ENCODE assay signal across 15 mouse cellular contexts in the genomic region with DNA sequence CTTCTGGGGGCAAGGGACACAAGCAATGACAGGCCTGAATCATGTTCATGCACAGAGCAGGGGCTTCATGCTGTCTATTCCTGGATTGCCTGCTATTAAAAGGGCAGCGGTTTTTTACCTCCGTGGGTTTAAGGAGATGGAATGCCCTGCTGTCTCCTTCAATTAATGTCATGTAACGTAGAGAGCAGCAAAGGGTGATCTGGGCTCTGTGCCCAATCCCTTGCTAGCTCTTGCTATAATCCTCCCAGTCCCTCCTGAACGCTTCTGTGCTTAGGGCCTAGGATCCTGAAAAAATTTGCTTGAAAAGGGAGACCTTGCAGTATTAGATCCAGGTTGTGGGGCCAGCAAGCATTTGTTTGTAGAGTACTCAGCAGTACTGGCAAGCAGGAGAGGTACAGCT. TPM values are rescaled to one million over a fixed set of nuclear protein-coding genes. Genes with fewer than 3 reads are reported as not detected.
A peak's percentile ranks its signal among the peaks of the same experiment; 100 is the strongest.
DNase-seq lines count a peak whose midpoint lies in the region; ATAC-seq and TF ChIP-seq lines count a peak whose summit lies in the region.
"Had no signal": no experiment of that assay in that cellular context is flagged by ENCODE, and none has a peak within 500 bp of the region (broad histone marks: within the 10 kb centered on the region; RNA-seq: fewer than 3 reads in every experiment).

No protein-coding gene starts in this region.

- 23% methylated on average over 4 of the region's 4 CpGs for WGBS in midbrain, embryonic 12.5 days
- 54% methylated on average over 4 of the region's 4 CpGs for WGBS in midbrain, embryonic 10.5 days
- WGBS in forebrain, postnatal 0 days = 8% methylated on average over 4 of the region's 4 CpGs
- WGBS in liver, postnatal 0 days (ENCODE audit: insufficient replicate concordance) = 66% methylated on average over 4 of the region's 4 CpGs

- no peak for TF ChIP-seq CTCF in forebrain, postnatal 0 days (IDR thresholded peaks at IDR 0.05; ENCODE audit: low read depth)
- no peak for TF ChIP-seq CTCF in liver, postnatal 0 days (IDR thresholded peaks at IDR 0.05; ENCODE audit: low read depth)

- no peak overlapping the region for H3K9ac ChIP-seq in midbrain, embryonic 12.5 days (replicated peaks)
- H3K9ac ChIP-seq in forebrain, postnatal 0 days = no peak overlapping the region
- no peak overlapping the region for H3K9ac ChIP-seq in liver, postnatal 0 days (replicated peaks)
- H3K9ac ChIP-seq: limb, embryonic 15.5 days; stomach, embryonic 15.5 days had no signal

- no peak for TF ChIP-seq EP300 in liver, postnatal 0 days (IDR thresholded peaks at IDR 0.05; ENCODE audit: low read depth)

- peak; percentile 39 to 60 for DNase-seq in cerebellum, postnatal 14 days
- DNase-seq in cerebellum, adult 8-10 months = no peak
- no peak for DNase-seq in midbrain, embryonic 10.5 days (ENCODE audit: low spot score)
- DNase-seq in forebrain, postnatal 0 days = peak; percentile 27
- peak; percentile 94 for DNase-seq in retina, adult 2 months (ENCODE audit: low read depth, low spot score)
- DNase-seq in liver, postnatal 0 days = no peak
- DNase-seq: gastrocnemius, postnatal 36 days; layer of hippocampus, postnatal 36 days; thymus, postnatal 25 days had no signal

- H3K9me3 ChIP-seq in midbrain, embryonic 12.5 days = no peaks in the 10 kb centered on the region
- no peaks in the 10 kb centered on the region for H3K9me3 ChIP-seq in midbrain, embryonic 10.5 days (replicated peaks)
- H3K9me3 ChIP-seq in forebrain, postnatal 0 days (ENCODE audit: low read length) = no peaks in the 10 kb centered on the region
- H3K9me3 ChIP-seq in liver, postnatal 0 days (ENCODE audit: low read length) = no peaks in the 10 kb centered on the region
- H3K9me3 ChIP-seq: limb, embryonic 15.5 days; stomach, embryonic 15.5 days had no signal

- H3K4me2 ChIP-seq in midbrain, embryonic 12.5 days (replicated peaks) = no peak overlapping the region
- H3K4me2 ChIP-seq in forebrain, postnatal 0 days (ENCODE audit: low read depth) = no peak overlapping the region
- no peak overlapping the region for H3K4me2 ChIP-seq in liver, postnatal 0 days (ENCODE audit: low read depth, low read length)
- H3K4me2 ChIP-seq: limb, embryonic 15.5 days; stomach, embryonic 15.5 days had no signal

- ATAC-seq in midbrain, embryonic 12.5 days (ENCODE audit: low FRiP score, low read depth) = no peak
- ATAC-seq in forebrain, postnatal 0 days = no peak
- ATAC-seq in erythroblast, adult 5-6 weeks (replicated peaks; ENCODE audit: low FRiP score, poor library complexity, severe bottlenecking) = no peak
- ATAC-seq in liver, postnatal 0 days = no peak

- no peaks in the 10 kb centered on the region for H3K27me3 ChIP-seq in midbrain, embryonic 12.5 days
- H3K27me3 ChIP-seq in midbrain, embryonic 10.5 days (ENCODE audit: low read depth, poor library complexity, severe bottlenecking) = no peaks in the 10 kb centered on the region
- no peaks in the 10 kb centered on the region for H3K27me3 ChIP-seq in forebrain, postnatal 0 days (ENCODE audit: insufficient read depth, low read length)
- no peaks in the 10 kb centered on the region for H3K27me3 ChIP-seq in liver, postnatal 0 days (ENCODE audit: insufficient read depth, low read length)
- H3K27me3 ChIP-seq: limb, embryonic 15.5 days; stomach, embryonic 15.5 days had no signal

- H3K27ac ChIP-seq in midbrain, embryonic 12.5 days (replicated peaks) = peak overlapping the region; percentile 58
- no peak overlapping the region for H3K27ac ChIP-seq in midbrain, embryonic 10.5 days (replicated peaks)
- peak overlapping the region; percentile 40; the same call in 1 of the 2 replicates for H3K27ac ChIP-seq in forebrain, postnatal 0 days (ENCODE audit: low read depth, low read length)
- H3K27ac ChIP-seq in liver, postnatal 0 days (ENCODE audit: low read depth) = no peak overlapping the region
- H3K27ac ChIP-seq: kidney, postnatal 0 days; limb, embryonic 15.5 days; stomach, embryonic 15.5 days had no signal

- H3K36me3 ChIP-seq in midbrain, embryonic 12.5 days = no peaks in the 10 kb centered on the region
- no peaks in the 10 kb centered on the region for H3K36me3 ChIP-seq in midbrain, embryonic 10.5 days
- H3K36me3 ChIP-seq in forebrain, postnatal 0 days (ENCODE audit: insufficient read depth) = no peaks in the 10 kb centered on the region
- H3K36me3 ChIP-seq in liver, postnatal 0 days (replicated peaks; ENCODE audit: insufficient read depth, low read length) = no peaks in the 10 kb centered on the region
- H3K36me3 ChIP-seq: limb, embryonic 15.5 days; stomach, embryonic 15.5 days had no signal

- H3K4me1 ChIP-seq in midbrain, embryonic 12.5 days = peaks cover 5% of the 10 kb centered on the region
- H3K4me1 ChIP-seq in midbrain, embryonic 10.5 days = peaks cover 7% of the 10 kb centered on the region
- H3K4me1 ChIP-seq in forebrain, postnatal 0 days (ENCODE audit: insufficient read depth) = no peaks in the 10 kb centered on the region
- H3K4me1 ChIP-seq in liver, postnatal 0 days (ENCODE audit: insufficient read depth) = peaks cover 6% of the 10 kb centered on the region
- H3K4me1 ChIP-seq: limb, embryonic 15.5 days; stomach, embryonic 15.5 days had no signal

- H3K4me3 ChIP-seq in midbrain, embryonic 12.5 days = no peak overlapping the region
- no peak overlapping the region for H3K4me3 ChIP-seq in midbrain, embryonic 10.5 days
- no peak overlapping the region for H3K4me3 ChIP-seq in forebrain, postnatal 0 days (ENCODE audit: low read depth, low read length)
- H3K4me3 ChIP-seq in liver, postnatal 0 days (ENCODE audit: low read depth, low read length) = no peak overlapping the region
- H3K4me3 ChIP-seq: limb, embryonic 15.5 days; myocyte; stomach, embryonic 15.5 days had no signal

RNA-seq across cellular contexts. Expression of gene Dhx8, which starts 14.4 kb away (rescaled TPM):
- 46.9 and 48.0 TPM in 2 replicates for polyA plus RNA-seq in midbrain, embryonic 12.5 days (2016; fragmentation: Nextera tagmentation; extraction: Ambion mirVana)
- 40.0 and 44.0 TPM in 2 replicates for polyA plus RNA-seq in midbrain, embryonic 10.5 days (2016; fragmentation: Nextera tagmentation; extraction: Ambion mirVana)
- 26.5 and 33.3 TPM in 2 replicates for total RNA-seq in forebrain, postnatal 0 days (2014; rRNA removed)
- 18.8 and 25.0 TPM in 2 replicates for polyA plus RNA-seq in forebrain, postnatal 0 days (2015; fragmentation: Nextera tagmentation; extraction: Ambion mirVana)
- total RNA-seq in erythroblast, adult 5-6 weeks (2015; ENCODE audit: low replicate concordance) = 32.0 and 32.9 TPM in 2 replicates
- 47.7 and 77.6 TPM in 2 replicates for total RNA-seq in erythroblast, adult 5-6 weeks (2017; ENCODE audit: low replicate concordance)
- polyA plus RNA-seq in liver, postnatal 0 days (2015; fragmentation: Nextera tagmentation; extraction: Ambion mirVana) = 10.2 and 12.9 TPM in 2 replicates

RNA-seq across cellular contexts. Expression of gene Arl4d, which starts 53.0 kb away (rescaled TPM):
- 6.5 and 8.4 TPM in 2 replicates for polyA plus RNA-seq in midbrain, embryonic 12.5 days (2016; fragmentation: Nextera tagmentation; extraction: Ambion mirVana)
- polyA plus RNA-seq in midbrain, embryonic 10.5 days (2016; fragmentation: Nextera tagmentation; extraction: Ambion mirVana) = 4.3 and 4.4 TPM in 2 replicates
- 22.5 and 28.3 TPM in 2 replicates for total RNA-seq in forebrain, postnatal 0 days (2014; rRNA removed)
- polyA plus RNA-seq in forebrain, postnatal 0 days (2015; fragmentation: Nextera tagmentation; extraction: Ambion mirVana) = 13.4 and 15.7 TPM in 2 replicates
- not detected in 2 replicates for total RNA-seq in erythroblast, adult 5-6 weeks (2015; ENCODE audit: low replicate concordance)
- 0.85 and 1.5 TPM in 2 replicates for total RNA-seq in erythroblast, adult 5-6 weeks (2017; ENCODE audit: low replicate concordance)
- 3.4 and 4.1 TPM in 2 replicates for polyA plus RNA-seq in liver, postnatal 0 days (2015; fragmentation: Nextera tagmentation; extraction: Ambion mirVana)

Comparison
In these comparisons a context has a peak if more than half of its experiments do, and no peak if none do; other contexts are left out.
1. DNase-seq: peak in cerebellum, postnatal 14 days (2 of 2), forebrain, postnatal 0 days (single experiment) and retina, adult 2 months (single experiment); none in cerebellum, adult 8-10 months (single experiment), midbrain, embryonic 10.5 days (single experiment) and liver, postnatal 0 days (single experiment).
2. H3K27ac ChIP-seq: peak in midbrain, embryonic 12.5 days (single experiment) and forebrain, postnatal 0 days (single experiment); none in midbrain, embryonic 10.5 days (single experiment) and liver, postnatal 0 days (single experiment).